Mouse (Mus musculus): ENCODE results near the gene 4931417E11Rik.

- TF ChIP-seq POLR2A (IDR thresholded peaks at IDR 0.05; ENCODE audit: control insufficient read depth, extremely low read depth, insufficient read depth, low read length, poor library complexity) = no peak
- TF ChIP-seq CTCF (IDR thresholded peaks at IDR 0.05; ENCODE audit: borderline replicate concordance, control insufficient read depth, extremely low read depth, insufficient read depth, low read length, poor library complexity) = no peak
Measured at GRCm38 (mm10) chr6:73485616-73486015, 16.1 kb upstream of the 4931417E11Rik start.
